In the genomic region with DNA sequence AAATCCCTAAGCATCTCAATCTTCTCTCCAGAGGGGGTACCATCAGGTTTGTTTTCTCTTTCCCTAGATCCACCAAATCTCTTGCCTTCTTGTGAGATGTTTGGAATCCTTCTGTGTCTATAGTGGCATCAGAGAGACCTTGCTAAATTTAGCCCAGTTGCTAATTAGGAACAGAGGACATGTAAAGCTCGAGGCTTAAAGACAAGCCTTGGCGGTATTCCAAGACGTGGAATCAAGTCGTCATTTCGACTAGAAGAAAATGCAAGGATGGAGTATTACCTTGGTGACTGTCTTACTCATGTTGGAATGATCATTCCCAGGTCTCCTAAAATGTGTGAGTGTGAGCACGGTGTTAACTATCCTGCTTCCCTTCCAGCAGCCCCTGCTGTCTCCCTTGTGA, we compare ENCODE assay signal across 15 mouse cellular contexts.
DNase-seq lines count a peak whose midpoint lies in the region; ATAC-seq and TF ChIP-seq lines count a peak whose summit lies in the region.
"Had no signal": no experiment of that assay in that cellular context is flagged by ENCODE, and none has a peak within 500 bp of the region (broad histone marks: within the 10 kb centered on the region; RNA-seq: fewer than 3 reads in every experiment).

No protein-coding gene starts in this region.

- no peak for ATAC-seq in embryonic facial prominence, embryonic 11.5 days (replicated peaks; ENCODE audit: insufficient number of reproducible peaks, low FRiP score, low TSS enrichment, low read depth)
- no peak for ATAC-seq in hindbrain, embryonic 13.5 days (ENCODE audit: low FRiP score)
- no peak for ATAC-seq in hindbrain, embryonic 16.5 days
- ATAC-seq in neural tube, embryonic 15.5 days (ENCODE audit: low FRiP score): no peak
- ATAC-seq in forebrain, postnatal 0 days: no peak
- ATAC-seq: activated CD4-positive, CD25-positive, alpha-beta regulatory T cell, adult 4 months had no signal

- no peaks in the 10 kb centered on the region for H3K9me3 ChIP-seq in embryonic facial prominence, embryonic 11.5 days (replicated peaks; ENCODE audit: control insufficient read depth, low read length)
- H3K9me3 ChIP-seq in embryonic facial prominence, embryonic 10.5 days: no peaks in the 10 kb centered on the region
- H3K9me3 ChIP-seq in hindbrain, embryonic 13.5 days: no peaks in the 10 kb centered on the region
- no peaks in the 10 kb centered on the region for H3K9me3 ChIP-seq in hindbrain, embryonic 16.5 days (ENCODE audit: control insufficient read depth, low read length)
- no peaks in the 10 kb centered on the region for H3K9me3 ChIP-seq in neural tube, embryonic 15.5 days (replicated peaks)
- H3K9me3 ChIP-seq in forebrain, postnatal 0 days (ENCODE audit: low read length): no peaks in the 10 kb centered on the region
- H3K9me3 ChIP-seq: stomach, embryonic 15.5 days had no signal

- no peak overlapping the region for H3K4me2 ChIP-seq in embryonic facial prominence, embryonic 11.5 days (ENCODE audit: low read depth, low read length)
- no peak overlapping the region for H3K4me2 ChIP-seq in hindbrain, embryonic 13.5 days
- no peak overlapping the region for H3K4me2 ChIP-seq in hindbrain, embryonic 16.5 days (ENCODE audit: low read length)
- no peak overlapping the region for H3K4me2 ChIP-seq in neural tube, embryonic 15.5 days
- no peak overlapping the region for H3K4me2 ChIP-seq in forebrain, postnatal 0 days (ENCODE audit: low read depth)
- H3K4me2 ChIP-seq: stomach, embryonic 15.5 days had no signal

- H3K27me3 ChIP-seq in embryonic facial prominence, embryonic 11.5 days (ENCODE audit: control insufficient read depth, insufficient read depth, low read length): no peaks in the 10 kb centered on the region
- H3K27me3 ChIP-seq in embryonic facial prominence, embryonic 10.5 days (replicated peaks; ENCODE audit: low read depth, poor library complexity, severe bottlenecking): no peaks in the 10 kb centered on the region
- no peaks in the 10 kb centered on the region for H3K27me3 ChIP-seq in hindbrain, embryonic 13.5 days
- no peaks in the 10 kb centered on the region for H3K27me3 ChIP-seq in hindbrain, embryonic 16.5 days (replicated peaks; ENCODE audit: control insufficient read depth, insufficient read depth, low read length)
- no peaks in the 10 kb centered on the region for H3K27me3 ChIP-seq in neural tube, embryonic 15.5 days (replicated peaks)
- no peaks in the 10 kb centered on the region for H3K27me3 ChIP-seq in forebrain, postnatal 0 days (ENCODE audit: insufficient read depth, low read length)
- H3K27me3 ChIP-seq: stomach, embryonic 15.5 days had no signal

- H3K36me3 ChIP-seq in embryonic facial prominence, embryonic 11.5 days (replicated peaks; ENCODE audit: control insufficient read depth, insufficient read depth, low read depth, low read length): no peaks in the 10 kb centered on the region
- H3K36me3 ChIP-seq in embryonic facial prominence, embryonic 10.5 days (replicated peaks): no peaks in the 10 kb centered on the region
- no peaks in the 10 kb centered on the region for H3K36me3 ChIP-seq in hindbrain, embryonic 13.5 days
- no peaks in the 10 kb centered on the region for H3K36me3 ChIP-seq in hindbrain, embryonic 16.5 days (ENCODE audit: control insufficient read depth, insufficient read depth, low read length)
- H3K36me3 ChIP-seq in neural tube, embryonic 15.5 days: no peaks in the 10 kb centered on the region
- no peaks in the 10 kb centered on the region for H3K36me3 ChIP-seq in forebrain, postnatal 0 days (ENCODE audit: insufficient read depth)
- H3K36me3 ChIP-seq: stomach, embryonic 15.5 days had no signal

- no peak overlapping the region for H3K9ac ChIP-seq in embryonic facial prominence, embryonic 11.5 days (replicated peaks; ENCODE audit: low read length)
- H3K9ac ChIP-seq in hindbrain, embryonic 13.5 days: no peak overlapping the region
- no peak overlapping the region for H3K9ac ChIP-seq in hindbrain, embryonic 16.5 days (ENCODE audit: low read depth, low read length)
- no peak overlapping the region for H3K9ac ChIP-seq in neural tube, embryonic 15.5 days (replicated peaks)
- no peak overlapping the region for H3K9ac ChIP-seq in forebrain, postnatal 0 days
- H3K9ac ChIP-seq: liver, embryonic 14.5 days; stomach, embryonic 15.5 days had no signal

- 46% methylated on average over 6 of the region's 6 CpGs for WGBS in embryonic facial prominence, embryonic 11.5 days
- WGBS in embryonic facial prominence, embryonic 10.5 days: 57% methylated on average over 6 of the region's 6 CpGs
- 61% methylated on average over 6 of the region's 6 CpGs for WGBS in hindbrain, embryonic 13.5 days
- WGBS in hindbrain, embryonic 16.5 days: 48% methylated on average over 6 of the region's 6 CpGs
- WGBS in neural tube, embryonic 15.5 days: 59% methylated on average over 6 of the region's 6 CpGs
- WGBS in forebrain, postnatal 0 days: 38% methylated on average over 6 of the region's 6 CpGs

- no peak overlapping the region for H3K27ac ChIP-seq in embryonic facial prominence, embryonic 11.5 days (replicated peaks; ENCODE audit: low read depth, low read length)
- H3K27ac ChIP-seq in embryonic facial prominence, embryonic 10.5 days (replicated peaks): no peak overlapping the region; the same call in 1 of the 2 replicates
- 0 out of 2 replicates have a peak overlapping the region, but pooled peaks have one; percentile 30 for H3K27ac ChIP-seq in hindbrain, embryonic 13.5 days
- H3K27ac ChIP-seq in hindbrain, embryonic 16.5 days (ENCODE audit: low read depth, low read length): no peak overlapping the region
- H3K27ac ChIP-seq in neural tube, embryonic 15.5 days (replicated peaks): 0 out of 2 replicates have a peak overlapping the region, but pooled peaks have one; percentile 9
- no peak overlapping the region for H3K27ac ChIP-seq in forebrain, postnatal 0 days (ENCODE audit: low read depth, low read length)
- H3K27ac ChIP-seq: liver, embryonic 14.5 days; stomach, embryonic 15.5 days had no signal

- DNase-seq in embryonic facial prominence, embryonic 11.5 days (ENCODE audit: low spot score): peak; percentile 12
- DNase-seq in embryonic facial prominence, embryonic 10.5 days (ENCODE audit: low spot score): no peak
- DNase-seq in neural tube, embryonic 10.5 days (ENCODE audit: extremely low spot score, low spot score): no peak
- DNase-seq in forebrain, postnatal 0 days: peak; percentile 40
- DNase-seq in ovary, postnatal 36 days (ENCODE audit: low spot score): no peak
- DNase-seq: B cell, adult 2 months; cerebellum, adult 18-20 months; kidney, adult 11 months; thymus, postnatal 25 days had no signal

- H3K4me3 ChIP-seq in embryonic facial prominence, embryonic 11.5 days (ENCODE audit: low read depth, low read length): no peak overlapping the region
- no peak overlapping the region for H3K4me3 ChIP-seq in embryonic facial prominence, embryonic 10.5 days
- H3K4me3 ChIP-seq in hindbrain, embryonic 13.5 days: no peak overlapping the region
- H3K4me3 ChIP-seq in hindbrain, embryonic 16.5 days (ENCODE audit: low read length): no peak overlapping the region
- H3K4me3 ChIP-seq in neural tube, embryonic 15.5 days (replicated peaks): no peak overlapping the region
- no peak overlapping the region for H3K4me3 ChIP-seq in forebrain, postnatal 0 days (ENCODE audit: low read depth, low read length)
- H3K4me3 ChIP-seq: stomach, embryonic 15.5 days had no signal

- H3K4me1 ChIP-seq in embryonic facial prominence, embryonic 11.5 days (ENCODE audit: control insufficient read depth, insufficient read depth, low read length): no peaks in the 10 kb centered on the region
- peaks cover 21% of the 10 kb centered on the region for H3K4me1 ChIP-seq in embryonic facial prominence, embryonic 10.5 days
- H3K4me1 ChIP-seq in hindbrain, embryonic 13.5 days (replicated peaks): peaks cover 20% of the 10 kb centered on the region
- H3K4me1 ChIP-seq in hindbrain, embryonic 16.5 days (ENCODE audit: control insufficient read depth, insufficient read depth, low read depth, low read length): peaks cover 2% of the 10 kb centered on the region
- peaks cover 19% of the 10 kb centered on the region for H3K4me1 ChIP-seq in neural tube, embryonic 15.5 days
- H3K4me1 ChIP-seq in forebrain, postnatal 0 days (ENCODE audit: insufficient read depth): 0 out of 2 replicates have a peak, but pooled peaks cover 3% of the 10 kb centered on the region
- H3K4me1 ChIP-seq: stomach, embryonic 15.5 days had no signal

- no peak for TF ChIP-seq CTCF in forebrain, postnatal 0 days (IDR thresholded peaks at IDR 0.05; ENCODE audit: low read depth)

Comparison
In these comparisons a context has a peak if more than half of its experiments do, and no peak if none do; other contexts are left out.
1. DNase-seq: peak in embryonic facial prominence, embryonic 11.5 days (single experiment) and forebrain, postnatal 0 days (single experiment); none in embryonic facial prominence, embryonic 10.5 days (single experiment), neural tube, embryonic 10.5 days (single experiment) and ovary, postnatal 36 days (single experiment).
2. H3K27ac ChIP-seq: peak in hindbrain, embryonic 13.5 days (single experiment) and neural tube, embryonic 15.5 days (single experiment); none in embryonic facial prominence, embryonic 11.5 days (single experiment), embryonic facial prominence, embryonic 10.5 days (single experiment), hindbrain, embryonic 16.5 days (single experiment) and forebrain, postnatal 0 days (single experiment).